Mouse (Mus musculus): Measurements from ENCODE around the gene Agap1. TPM values are rescaled to one million over a fixed set of nuclear protein-coding genes. Genes with fewer than 3 reads are reported as not detected.

Gene Agap1
- polyA plus RNA-seq, 1 experiment from 2014 or later = 7.6 TPM

GRCm38 (mm10) chr1:89700166-89700565, 245.6 kb downstream of the Agap1 start:
- ATAC-seq (ENCODE audit: low read depth) = no peak
- Histone ChIP-seq H3K4me3 (ENCODE audit: low read length) (no peak overlapping the region), H3K36me3 (ENCODE audit: control insufficient read depth, insufficient read depth, low read length) (no peaks in the 10 kb centered on the region; the same call in 1 of the 2 replicates), H3K9me3 (ENCODE audit: control insufficient read depth, low read length) (no peaks in the 10 kb centered on the region), H3K4me2 (ENCODE audit: low read depth, low read length) (no peak overlapping the region), H3K4me1 (replicated peaks; ENCODE audit: control insufficient read depth, insufficient read depth, low read length) (no peaks in the 10 kb centered on the region), H3K9ac (ENCODE audit: low read length) (no peak overlapping the region), H3K27me3 (ENCODE audit: control insufficient read depth, insufficient read depth, low read depth, low read length) (no peaks in the 10 kb centered on the region), H3K27ac (ENCODE audit: low read length) (no peak overlapping the region)
- 86% methylated on average over 9 of the region's 9 CpGs for WGBS

DNA sequence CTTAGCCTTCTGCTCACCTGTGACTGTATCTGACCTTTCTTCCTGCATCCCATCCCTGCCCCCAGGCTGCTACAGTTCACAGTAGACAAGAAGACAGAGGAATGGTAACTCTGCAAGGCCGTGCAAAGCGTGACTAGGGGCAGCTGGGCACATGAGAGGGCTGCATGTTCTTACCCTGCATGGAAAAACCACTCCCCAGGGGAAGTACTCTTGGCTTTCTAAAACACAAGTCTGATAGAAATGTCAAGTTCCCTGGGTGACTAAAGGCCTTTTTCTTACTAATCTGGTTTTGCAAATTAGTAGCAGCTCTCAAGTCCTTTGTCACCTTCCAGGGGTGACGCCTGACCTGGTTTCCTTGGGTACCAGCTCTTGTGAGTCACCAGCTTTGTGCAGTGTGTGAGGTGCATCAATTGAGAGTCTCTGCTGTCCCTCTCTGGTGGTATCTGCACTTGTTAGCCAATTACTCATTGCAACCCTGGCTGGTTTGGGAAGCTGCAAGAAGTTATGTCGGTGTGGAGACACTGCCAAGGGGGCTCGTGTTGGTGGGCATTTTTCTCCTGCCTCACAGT, 246.6 kb downstream of the Agap1 start:
- Histone ChIP-seq H3K4me2 (ENCODE audit: low read depth, low read length) (no peak overlapping the region), H3K9me3 (ENCODE audit: control insufficient read depth, low read length) (no peaks in the 10 kb centered on the region), H3K4me3 (ENCODE audit: low read length) (no peak overlapping the region), H3K27me3 (ENCODE audit: control insufficient read depth, insufficient read depth, low read depth, low read length) (no peaks in the 10 kb centered on the region), H3K36me3 (ENCODE audit: control insufficient read depth, insufficient read depth, low read length) (no peaks in the 10 kb centered on the region; the same call in 1 of the 2 replicates), H3K27ac (ENCODE audit: low read length) (no peak overlapping the region), H3K9ac (ENCODE audit: low read length) (no peak overlapping the region), H3K4me1 (replicated peaks; ENCODE audit: control insufficient read depth, insufficient read depth, low read length) (no peaks in the 10 kb centered on the region)
- ATAC-seq (ENCODE audit: low read depth) = no peak
- 78% methylated on average over 5 of the region's 5 CpGs for WGBS

DNA sequence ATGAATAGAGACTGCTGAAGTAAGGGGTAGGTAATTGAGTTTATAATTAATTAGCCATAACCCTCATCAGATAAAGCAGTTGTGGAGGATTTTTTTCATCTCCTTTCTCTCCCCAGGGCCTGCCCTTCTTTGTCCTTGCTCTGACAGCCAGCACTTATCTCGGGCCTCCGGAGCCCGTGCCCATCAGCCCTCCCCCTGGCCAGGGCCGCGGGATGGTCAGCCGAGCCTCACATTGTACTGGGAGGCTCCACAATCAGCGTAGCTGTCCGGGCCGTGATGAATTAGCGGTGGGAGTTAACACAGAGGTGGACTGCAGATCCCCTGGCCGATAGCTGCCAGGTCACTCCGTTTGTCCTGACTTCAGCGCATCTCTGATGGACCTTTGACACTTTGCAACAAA, 248.7 kb downstream of the Agap1 start:
- WGBS = 28% methylated on average over 13 of the region's 13 CpGs
- H3K4me2 ChIP-seq (ENCODE audit: low read depth, low read length) = no peak overlapping the region
- no peak overlapping the region for H3K9ac ChIP-seq (ENCODE audit: low read length)

DNA sequence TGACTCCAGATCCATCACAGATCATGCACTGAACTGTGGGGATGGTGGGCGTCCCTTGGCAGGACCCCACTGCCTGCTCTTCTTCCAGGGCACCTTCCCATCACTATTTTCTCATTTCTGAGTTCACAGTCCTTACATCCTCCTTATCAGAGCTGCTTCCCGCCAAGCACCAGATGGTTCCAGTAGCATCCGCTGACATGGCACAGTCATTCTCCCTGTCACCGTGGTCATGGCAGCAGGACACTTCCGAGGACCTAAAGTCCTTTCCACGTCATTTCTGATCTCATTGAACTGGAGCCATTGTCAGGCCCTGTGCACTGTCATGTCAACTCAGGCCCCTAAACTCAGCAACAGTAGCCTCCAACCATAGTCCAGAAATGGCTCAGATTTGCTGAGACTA, 251.1 kb downstream of the Agap1 start:
- Histone ChIP-seq H3K4me3 (ENCODE audit: low read length) (no peak overlapping the region), H3K9me3 (ENCODE audit: control insufficient read depth, low read length) (no peaks in the 10 kb centered on the region), H3K4me2 (ENCODE audit: low read depth, low read length) (no peak overlapping the region), H3K36me3 (ENCODE audit: control insufficient read depth, insufficient read depth, low read length) (no peaks in the 10 kb centered on the region), H3K27me3 (ENCODE audit: control insufficient read depth, insufficient read depth, low read depth, low read length) (no peaks in the 10 kb centered on the region), H3K27ac (ENCODE audit: low read length) (no peak overlapping the region), H3K4me1 (replicated peaks; ENCODE audit: control insufficient read depth, insufficient read depth, low read length) (no peaks in the 10 kb centered on the region; the same call in 1 of the 2 replicates), H3K9ac (ENCODE audit: low read length) (no peak overlapping the region)
- 88% methylated on average over 6 of the region's 6 CpGs for WGBS
- ATAC-seq (ENCODE audit: low read depth) = no peak

More for the DNA sequence above, 248.7 kb downstream of the Agap1 start:
- Histone ChIP-seq H3K27ac (ENCODE audit: low read length) (no peak overlapping the region), H3K9me3 (ENCODE audit: control insufficient read depth, low read length) (no peaks in the 10 kb centered on the region), H3K4me3 (ENCODE audit: low read length) (no peak overlapping the region), H3K36me3 (ENCODE audit: control insufficient read depth, insufficient read depth, low read length) (no peaks in the 10 kb centered on the region), H3K27me3 (ENCODE audit: control insufficient read depth, insufficient read depth, low read depth, low read length) (no peaks in the 10 kb centered on the region), H3K4me1 (replicated peaks; ENCODE audit: control insufficient read depth, insufficient read depth, low read length) (no peaks in the 10 kb centered on the region)
- no peak for ATAC-seq (ENCODE audit: low read depth)

DNA sequence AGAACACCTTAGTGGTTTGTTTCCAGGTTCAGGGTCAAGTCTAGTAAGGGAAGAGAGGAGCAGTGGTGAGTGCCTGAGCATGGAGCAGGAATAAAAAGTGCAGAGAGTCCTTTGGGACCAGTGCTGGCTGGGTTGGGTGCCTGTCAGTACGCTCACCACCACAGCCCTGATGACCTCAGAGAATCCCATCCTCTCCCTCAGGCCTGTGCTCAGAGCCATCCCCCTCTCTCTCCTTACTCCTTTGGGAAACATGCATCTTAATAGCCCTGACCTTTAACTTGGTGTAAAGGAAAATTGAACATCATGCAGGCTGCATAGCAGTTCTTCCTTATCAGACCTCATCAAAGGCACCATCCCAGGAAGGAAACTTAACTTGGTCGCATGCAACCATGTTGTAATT, 252.3 kb downstream of the Agap1 start:
- H3K27ac ChIP-seq (ENCODE audit: low read length) = no peak overlapping the region
- H3K4me1 ChIP-seq (replicated peaks; ENCODE audit: control insufficient read depth, insufficient read depth, low read length) = no peaks in the 10 kb centered on the region; the same call in 1 of the 2 replicates
- ATAC-seq (ENCODE audit: low read depth) = no peak
- no peak overlapping the region for H3K4me2 ChIP-seq (ENCODE audit: low read depth, low read length)
- H3K9ac ChIP-seq (ENCODE audit: low read length) = no peak overlapping the region
- H3K9me3 ChIP-seq (ENCODE audit: control insufficient read depth, low read length) = no peaks in the 10 kb centered on the region
- H3K36me3 ChIP-seq (ENCODE audit: control insufficient read depth, insufficient read depth, low read length) = no peaks in the 10 kb centered on the region
- WGBS = 79% methylated on average over 2 of the region's 2 CpGs
- no peaks in the 10 kb centered on the region for H3K27me3 ChIP-seq (ENCODE audit: control insufficient read depth, insufficient read depth, low read depth, low read length)
- H3K4me3 ChIP-seq (ENCODE audit: low read length) = no peak overlapping the region

DNA sequence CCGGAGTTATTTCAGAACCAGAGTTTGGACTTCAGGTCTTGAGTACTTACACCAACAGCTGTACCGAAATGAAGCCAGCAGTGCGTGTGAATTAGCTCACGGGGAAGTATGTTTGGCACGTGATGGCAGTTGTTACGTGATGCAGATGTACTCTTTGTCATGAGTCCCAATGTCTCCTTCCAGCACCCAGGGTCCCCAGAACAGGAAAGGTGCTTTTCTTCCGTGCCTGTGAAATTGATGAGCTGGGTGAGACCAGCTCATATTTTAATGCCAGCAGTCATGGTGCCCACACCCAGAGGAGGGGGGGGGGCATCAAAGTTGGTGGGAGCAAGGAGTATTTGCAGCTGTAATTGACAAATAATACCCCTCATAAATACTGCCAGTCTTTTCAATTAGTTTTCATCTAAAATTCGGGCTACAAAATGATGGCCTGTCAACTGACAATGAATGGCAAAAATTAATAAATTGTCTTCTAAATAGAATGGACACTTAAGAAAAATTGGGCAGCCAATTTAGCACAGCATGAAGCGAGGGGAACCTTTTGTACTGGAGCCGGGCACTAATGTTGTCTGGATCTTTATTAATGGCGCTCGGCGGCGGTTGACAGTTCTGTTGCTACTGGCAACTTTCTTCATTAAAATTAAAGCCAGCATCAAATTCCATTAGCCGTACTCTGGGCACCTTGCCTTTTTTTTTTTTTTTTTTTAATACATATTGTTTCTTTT, 253.3 kb downstream of the Agap1 start:
- Histone ChIP-seq H3K27me3 (ENCODE audit: control insufficient read depth, insufficient read depth, low read depth, low read length) (no peaks in the 10 kb centered on the region), H3K4me2 (ENCODE audit: low read depth, low read length) (no peak overlapping the region), H3K4me1 (replicated peaks; ENCODE audit: control insufficient read depth, insufficient read depth, low read length) (no peaks in the 10 kb centered on the region; the same call in 1 of the 2 replicates), H3K27ac (ENCODE audit: low read length) (no peak overlapping the region), H3K4me3 (ENCODE audit: low read length) (no peak overlapping the region), H3K9me3 (ENCODE audit: control insufficient read depth, low read length) (no peaks in the 10 kb centered on the region), H3K9ac (ENCODE audit: low read length) (no peak overlapping the region), H3K36me3 (ENCODE audit: control insufficient read depth, insufficient read depth, low read length) (no peaks in the 10 kb centered on the region)
- ATAC-seq (ENCODE audit: low read depth) = no peak
- WGBS = 72% methylated on average over 15 of the region's 15 CpGs

DNA sequence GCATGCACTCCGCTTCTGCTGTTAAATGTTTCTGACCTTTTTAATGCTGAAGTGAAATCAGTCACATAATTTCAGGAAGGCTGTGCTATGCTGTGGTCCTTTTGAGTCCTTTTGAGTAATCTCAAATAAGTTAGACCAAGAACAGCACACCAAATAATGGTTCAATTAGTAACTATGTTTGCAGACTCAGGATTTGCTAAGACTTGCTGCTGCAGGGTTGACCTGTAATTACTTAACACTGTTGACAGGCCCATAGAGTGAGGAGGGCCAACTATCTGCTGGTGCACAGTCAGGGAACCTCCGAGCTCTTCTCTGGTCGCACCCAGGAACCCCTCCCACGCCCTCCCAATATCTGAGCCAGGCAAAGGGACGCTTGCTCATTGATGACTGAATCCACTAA, 255.2 kb downstream of the Agap1 start:
- Histone ChIP-seq H3K4me1 (replicated peaks; ENCODE audit: control insufficient read depth, insufficient read depth, low read length) (no peaks in the 10 kb centered on the region; the same call in 1 of the 2 replicates), H3K4me2 (ENCODE audit: low read depth, low read length) (no peak overlapping the region), H3K27ac (ENCODE audit: low read length) (no peak overlapping the region), H3K27me3 (ENCODE audit: control insufficient read depth, insufficient read depth, low read depth, low read length) (no peaks in the 10 kb centered on the region), H3K4me3 (ENCODE audit: low read length) (no peak overlapping the region), H3K36me3 (ENCODE audit: control insufficient read depth, insufficient read depth, low read length) (no peaks in the 10 kb centered on the region), H3K9ac (ENCODE audit: low read length) (no peak overlapping the region), H3K9me3 (ENCODE audit: control insufficient read depth, low read length) (no peaks in the 10 kb centered on the region)
- WGBS = 68% methylated on average over 5 of the region's 5 CpGs
- ATAC-seq (ENCODE audit: low read depth) = no peak

DNA sequence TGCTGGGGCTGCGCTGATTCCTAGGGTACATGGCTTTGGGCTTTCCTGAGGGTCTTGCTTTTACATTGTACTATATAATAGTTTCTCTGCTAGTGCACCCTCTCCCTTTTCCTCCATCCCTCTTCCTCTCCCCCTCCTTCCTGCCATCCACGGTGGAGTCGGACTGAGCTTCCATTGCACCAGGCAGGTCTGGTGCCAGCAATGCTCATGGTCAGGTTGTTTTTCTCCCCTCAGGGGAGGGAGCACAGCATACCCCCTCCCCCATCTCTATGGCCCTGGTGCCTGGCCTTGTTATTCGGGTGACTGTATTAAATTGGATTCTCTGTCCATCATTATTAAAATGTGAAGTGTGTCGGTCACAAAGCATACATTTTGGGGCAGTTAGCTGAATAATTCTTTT, 259.1 kb downstream of the Agap1 start:
- no peaks in the 10 kb centered on the region for H3K9me3 ChIP-seq (ENCODE audit: control insufficient read depth, low read length)
- WGBS = 67% methylated on average over 5 of the region's 5 CpGs
- no peak overlapping the region for H3K4me2 ChIP-seq (ENCODE audit: low read depth, low read length)
- H3K27me3 ChIP-seq (ENCODE audit: control insufficient read depth, insufficient read depth, low read depth, low read length) = no peaks in the 10 kb centered on the region
- peaks cover 27% of the 10 kb centered on the region for H3K4me1 ChIP-seq (replicated peaks; ENCODE audit: control insufficient read depth, insufficient read depth, low read length)
- ATAC-seq (ENCODE audit: low read depth) = no peak
- H3K36me3 ChIP-seq (ENCODE audit: control insufficient read depth, insufficient read depth, low read length) = no peaks in the 10 kb centered on the region
- no peak overlapping the region for H3K27ac ChIP-seq (ENCODE audit: low read length)
- H3K4me3 ChIP-seq (ENCODE audit: low read length) = no peak overlapping the region
- H3K9ac ChIP-seq (ENCODE audit: low read length) = no peak overlapping the region

DNA sequence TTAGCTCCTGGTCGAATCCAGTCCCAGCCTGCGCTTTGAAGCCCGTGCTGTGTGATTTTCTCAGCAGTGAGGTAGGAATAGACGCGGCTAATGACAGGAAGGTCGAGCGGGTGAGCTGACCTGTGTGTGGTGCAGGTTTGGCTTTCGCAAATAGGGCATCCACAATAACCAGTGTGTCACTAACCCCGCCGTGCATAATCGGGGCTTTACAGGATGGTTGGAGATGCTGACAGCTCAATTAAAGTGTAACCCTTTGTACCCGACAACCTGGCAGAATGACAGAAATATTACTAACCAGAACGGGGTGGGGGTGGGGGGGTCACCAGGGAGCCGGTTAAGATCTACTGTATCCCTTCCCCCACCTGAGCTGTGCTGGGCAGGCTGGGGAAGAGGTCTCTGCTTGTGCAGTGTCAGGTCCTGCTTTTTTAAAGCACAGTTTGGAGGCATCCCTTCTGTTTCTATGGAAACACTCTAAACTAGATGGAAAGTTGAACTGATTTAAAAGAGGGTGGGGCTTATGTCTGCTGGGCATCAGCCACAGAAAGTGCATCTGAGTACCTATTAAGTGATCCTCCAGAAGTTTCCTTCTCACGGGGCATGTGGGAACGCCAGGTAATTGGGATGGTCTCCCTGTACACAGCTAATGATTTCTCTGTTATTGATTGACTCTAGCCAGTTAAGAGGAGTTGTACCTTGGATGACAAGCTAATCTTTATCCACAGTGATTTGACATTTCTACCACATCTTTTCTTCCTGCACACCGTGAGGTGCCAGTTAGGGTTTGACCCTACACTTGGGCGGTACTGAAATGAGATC, 259.8 kb downstream of the Agap1 start:
- Histone ChIP-seq H3K27me3 (ENCODE audit: control insufficient read depth, insufficient read depth, low read depth, low read length) (no peaks in the 10 kb centered on the region), H3K4me2 (ENCODE audit: low read depth, low read length) (no peak overlapping the region), H3K9ac (ENCODE audit: low read length) (no peak overlapping the region), H3K9me3 (ENCODE audit: control insufficient read depth, low read length) (no peaks in the 10 kb centered on the region), H3K36me3 (ENCODE audit: control insufficient read depth, insufficient read depth, low read length) (no peaks in the 10 kb centered on the region), H3K4me1 (replicated peaks; ENCODE audit: control insufficient read depth, insufficient read depth, low read length) (peaks cover 31% of the 10 kb centered on the region), H3K27ac (ENCODE audit: low read length) (no peak overlapping the region), H3K4me3 (ENCODE audit: low read length) (no peak overlapping the region)
- ATAC-seq (ENCODE audit: low read depth) = no peak
- 62% methylated on average over 18 of the region's 18 CpGs for WGBS

All from lung, embryonic 16.5 days (tissue).